ENCODE assay signal across 8 mouse cellular contexts in genomic region chr17:86150867-86151348, GRCm38 (mm10). TPM values are rescaled to one million over a fixed set of nuclear protein-coding genes. Genes with fewer than 3 reads are reported as not detected.
A peak's percentile ranks its signal among the peaks of the same experiment; 100 is the strongest.
DNase-seq lines count a peak whose midpoint lies in the region; ATAC-seq lines count a peak whose summit lies in the region.

No protein-coding gene starts in this region.

- DNase-seq in urinary bladder, postnatal 14 days (ENCODE audit: low spot score) = peak; percentile 60
- DNase-seq in urinary bladder, postnatal 10 days (ENCODE audit: low spot score) = no peak
- peak; percentile 93 for DNase-seq in heart, embryonic 10.5 days (ENCODE audit: low spot score)
- DNase-seq in kidney, adult 9 months = peak; percentile 84
- DNase-seq in midbrain, embryonic 14.5 days = peak; percentile 93

- H3K9me3 ChIP-seq in heart, embryonic 10.5 days = no peaks in the 10 kb centered on the region
- H3K9me3 ChIP-seq in limb, embryonic 13.5 days = no peaks in the 10 kb centered on the region
- H3K9me3 ChIP-seq in midbrain, embryonic 14.5 days (ENCODE audit: control insufficient read depth, low read length) = no peaks in the 10 kb centered on the region
- H3K9me3 ChIP-seq in stomach, embryonic 16.5 days (replicated peaks; ENCODE audit: control insufficient read depth, low read length) = 0 out of 2 replicates have a peak, but pooled peaks cover 5% of the 10 kb centered on the region

- WGBS in heart, embryonic 10.5 days = 10% methylated on average over 5 of the region's 5 CpGs
- WGBS in limb, embryonic 13.5 days = 15% methylated on average over 5 of the region's 5 CpGs
- 11% methylated on average over 5 of the region's 5 CpGs for WGBS in midbrain, embryonic 14.5 days
- WGBS in stomach, embryonic 16.5 days = 6% methylated on average over 5 of the region's 5 CpGs

- H3K27me3 ChIP-seq in heart, embryonic 10.5 days (ENCODE audit: insufficient read depth, poor library complexity, severe bottlenecking) = no peaks in the 10 kb centered on the region
- no peaks in the 10 kb centered on the region for H3K27me3 ChIP-seq in limb, embryonic 13.5 days
- H3K27me3 ChIP-seq in midbrain, embryonic 14.5 days (ENCODE audit: control insufficient read depth, insufficient read depth, low read length) = no peaks in the 10 kb centered on the region
- H3K27me3 ChIP-seq in stomach, embryonic 16.5 days (ENCODE audit: control insufficient read depth, insufficient read depth, low read length) = no peaks in the 10 kb centered on the region

- H3K9ac ChIP-seq in limb, embryonic 13.5 days = no peak overlapping the region
- H3K9ac ChIP-seq in midbrain, embryonic 14.5 days (replicated peaks; ENCODE audit: low read length) = no peak overlapping the region
- H3K9ac ChIP-seq in stomach, embryonic 16.5 days (ENCODE audit: low read length) = no peak overlapping the region

- H3K27ac ChIP-seq in heart, embryonic 10.5 days = no peak overlapping the region
- H3K27ac ChIP-seq in limb, embryonic 13.5 days = no peak overlapping the region
- H3K27ac ChIP-seq in midbrain, embryonic 14.5 days (replicated peaks; ENCODE audit: low read depth, low read length) = no peak overlapping the region
- no peak overlapping the region for H3K27ac ChIP-seq in stomach, embryonic 16.5 days (ENCODE audit: low read length)

- peaks cover 2% of the 10 kb centered on the region; the same call in 1 of the 2 replicates for H3K4me1 ChIP-seq in heart, embryonic 10.5 days
- peaks cover under 1% of the 10 kb centered on the region; the same call in 1 of the 2 replicates for H3K4me1 ChIP-seq in limb, embryonic 13.5 days
- peaks cover 1% of the 10 kb centered on the region; the same call in 1 of the 2 replicates for H3K4me1 ChIP-seq in midbrain, embryonic 14.5 days (ENCODE audit: control insufficient read depth, insufficient read depth, low read length)
- no peaks in the 10 kb centered on the region for H3K4me1 ChIP-seq in stomach, embryonic 16.5 days (ENCODE audit: control insufficient read depth, insufficient read depth, low read length)

- H3K36me3 ChIP-seq in heart, embryonic 10.5 days = no peaks in the 10 kb centered on the region
- H3K36me3 ChIP-seq in limb, embryonic 13.5 days = no peaks in the 10 kb centered on the region
- no peaks in the 10 kb centered on the region for H3K36me3 ChIP-seq in midbrain, embryonic 14.5 days (ENCODE audit: control insufficient read depth, insufficient read depth, low read length)
- no peaks in the 10 kb centered on the region for H3K36me3 ChIP-seq in stomach, embryonic 16.5 days (ENCODE audit: control insufficient read depth, insufficient read depth, low read length)

- H3K4me2 ChIP-seq in limb, embryonic 13.5 days (replicated peaks) = 0 out of 2 replicates have a peak overlapping the region, but pooled peaks have one; percentile 17
- peak overlapping the region; percentile 40 for H3K4me2 ChIP-seq in midbrain, embryonic 14.5 days (ENCODE audit: low read length)
- H3K4me2 ChIP-seq in stomach, embryonic 16.5 days (ENCODE audit: low read depth, low read length) = peak overlapping the region; percentile 27

- no peak overlapping the region for H3K4me3 ChIP-seq in heart, embryonic 10.5 days
- no peak overlapping the region for H3K4me3 ChIP-seq in limb, embryonic 13.5 days
- H3K4me3 ChIP-seq in midbrain, embryonic 14.5 days (replicated peaks; ENCODE audit: low read depth, low read length) = no peak overlapping the region
- H3K4me3 ChIP-seq in stomach, embryonic 16.5 days (replicated peaks; ENCODE audit: low read length) = no peak overlapping the region

- peak; percentile 47; the same call in 1 of the 2 replicates for ATAC-seq in erythroblast, adult 5-6 weeks (replicated peaks; ENCODE audit: low FRiP score, poor library complexity, severe bottlenecking)
- peak; percentile 91 for ATAC-seq in limb, embryonic 13.5 days (ENCODE audit: low FRiP score, low read depth)
- ATAC-seq in midbrain, embryonic 14.5 days (ENCODE audit: low FRiP score, low TSS enrichment) = peak; percentile 94
- ATAC-seq in stomach, embryonic 16.5 days (ENCODE audit: insufficient read depth, low FRiP score) = peak; percentile 94

RNA-seq across cellular contexts. Expression of gene Srbd1, which starts 5.9 kb away (rescaled TPM):
- 8.1 and 9.4 TPM in 2 replicates for total RNA-seq in erythroblast, adult 5-6 weeks (2015; ENCODE audit: low replicate concordance)
- 9.3 and 18.4 TPM in 2 replicates for total RNA-seq in erythroblast, adult 5-6 weeks (2017; ENCODE audit: low replicate concordance)
- 12.7 and 15.4 TPM in 2 replicates for polyA plus RNA-seq in heart, embryonic 10.5 days (2016; fragmentation: Nextera tagmentation; extraction: Ambion mirVana)
- polyA plus RNA-seq in limb, embryonic 13.5 days (2015; fragmentation: Nextera tagmentation; extraction: Ambion mirVana) = 17.6 and 19.7 TPM in 2 replicates
- polyA plus RNA-seq in midbrain, embryonic 14.5 days (2014; fragmentation: Nextera tagmentation; extraction: Ambion mirVana) = 9.1 and 11.3 TPM in 2 replicates
- 14.0 and 14.3 TPM in 2 replicates for polyA plus RNA-seq in stomach, embryonic 16.5 days (2015; fragmentation: Nextera tagmentation; extraction: Ambion mirVana)

RNA-seq across cellular contexts. Expression of gene Prkce, which starts 16.7 kb away (rescaled TPM):
- total RNA-seq in erythroblast, adult 5-6 weeks (2015; ENCODE audit: low replicate concordance) = 1.9 and 2.7 TPM in 2 replicates
- total RNA-seq in erythroblast, adult 5-6 weeks (2017; ENCODE audit: low replicate concordance) = 0.34 and 1.3 TPM in 2 replicates
- polyA plus RNA-seq in heart, embryonic 10.5 days (2016; fragmentation: Nextera tagmentation; extraction: Ambion mirVana) = 9.4 and 12.5 TPM in 2 replicates
- 6.2 and 6.7 TPM in 2 replicates for polyA plus RNA-seq in limb, embryonic 13.5 days (2015; fragmentation: Nextera tagmentation; extraction: Ambion mirVana)
- 25.4 and 29.6 TPM in 2 replicates for polyA plus RNA-seq in midbrain, embryonic 14.5 days (2014; fragmentation: Nextera tagmentation; extraction: Ambion mirVana)
- 4.0 and 4.4 TPM in 2 replicates for polyA plus RNA-seq in stomach, embryonic 16.5 days (2015; fragmentation: Nextera tagmentation; extraction: Ambion mirVana)
